Mouse (Mus musculus): ENCODE measurements around the gene Ispd. TPM values are rescaled to one million over a fixed set of nuclear protein-coding genes. Genes with fewer than 3 reads are reported as not detected.

The Ispd gene
- polyA plus RNA-seq, 2 experiments, result 0.66 to 1.7 TPM

DNA sequence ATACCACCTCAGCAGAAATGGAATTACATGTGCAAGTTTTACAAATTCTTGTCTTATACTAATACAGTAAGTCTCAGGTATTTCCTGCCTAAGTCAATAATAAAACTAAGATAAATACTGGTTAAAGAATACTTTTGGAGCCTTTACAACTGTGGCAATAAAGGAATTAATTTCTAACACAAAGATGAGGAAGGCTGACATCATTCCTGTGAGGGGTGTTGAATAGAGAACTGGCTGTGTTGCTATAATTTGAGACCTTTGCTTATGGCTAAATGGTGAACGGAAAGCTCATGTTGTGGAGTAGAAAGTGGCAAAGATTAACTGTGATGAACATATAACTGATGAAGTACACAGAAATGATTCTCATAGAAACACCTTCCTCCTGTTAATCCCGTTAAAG is 149.7 kb downstream of the Ispd start:
- Histone ChIP-seq H3K4me3 (ENCODE audit: insufficient read depth in 1 of 2, low read depth in 2 of 2, low read length in 2 of 2) (no peak overlapping the region), H3K4me2 (ENCODE audit: low read depth) (no peak overlapping the region), H3K27ac (no peak overlapping the region), H3K9ac (replicated peaks) (no peak overlapping the region), H3K36me3 (replicated peaks; ENCODE audit: control insufficient read depth, insufficient read depth, low read depth) (no peaks in the 10 kb centered on the region), H3K4me1 (replicated peaks; ENCODE audit: control insufficient read depth in 2 of 2, insufficient read depth in 2 of 2, low read length in 1 of 2) (no peaks in the 10 kb centered on the region; a peak in 1 of 4 replicates), H3K27me3 (ENCODE audit: control insufficient read depth, insufficient read depth, low read length) (no peaks in the 10 kb centered on the region), H3K9me3 (ENCODE audit: control insufficient read depth, low read length) (no peaks in the 10 kb centered on the region)
- DNase-seq (ENCODE audit: low read depth in 3 of 3, low spot score in 3 of 3), result no peak
- no peak for ATAC-seq (ENCODE audit: insufficient read depth)
- 81% methylated on average over 2 of the region's 2 CpGs for WGBS (ENCODE audit: insufficient replicate concordance)
- TF ChIP-seq EP300 (IDR thresholded peaks at IDR 0.05; ENCODE audit: low read depth), result no peak
- TF ChIP-seq CTCF (IDR thresholded peaks at IDR 0.05; ENCODE audit: low read depth), result no peak

DNA sequence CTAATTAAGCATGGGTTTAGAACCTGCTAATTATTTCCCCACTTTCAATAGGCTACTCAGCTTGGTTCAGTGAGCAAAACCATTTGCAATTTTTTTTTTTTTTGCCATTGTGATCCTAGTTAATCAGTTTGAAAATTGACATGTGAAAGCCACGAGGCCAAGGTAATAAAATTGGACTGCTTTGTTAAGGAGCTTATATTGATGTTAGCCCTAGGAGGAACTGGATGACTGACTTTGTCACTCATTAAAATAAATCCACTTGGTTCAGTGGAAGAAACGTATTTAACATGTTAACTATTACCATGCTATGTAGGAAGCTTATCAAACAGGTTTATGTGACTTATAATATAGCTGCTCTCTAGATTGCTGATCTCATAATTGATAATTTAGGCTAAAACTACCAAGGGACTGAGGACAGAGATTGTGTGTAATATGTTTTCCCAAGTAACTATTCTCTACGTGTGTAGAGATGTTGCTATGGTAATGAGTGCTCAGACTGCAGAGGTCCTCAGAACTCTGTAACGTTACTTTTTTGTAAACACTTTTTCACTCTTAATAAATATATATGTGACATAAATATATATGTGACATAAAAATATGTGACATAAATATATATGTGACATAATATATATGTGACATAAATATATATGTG is 150.3 kb downstream of the Ispd start:
- ATAC-seq (ENCODE audit: insufficient read depth), result no peak
- 57% methylated on average over 4 of the region's 4 CpGs for WGBS (ENCODE audit: insufficient replicate concordance)
- TF ChIP-seq CTCF (IDR thresholded peaks at IDR 0.05; ENCODE audit: low read depth), result no peak
- no peak for TF ChIP-seq EP300 (IDR thresholded peaks at IDR 0.05; ENCODE audit: low read depth)
- Histone ChIP-seq H3K27me3 (ENCODE audit: control insufficient read depth, insufficient read depth, low read length) (no peaks in the 10 kb centered on the region), H3K4me2 (ENCODE audit: low read depth) (no peak overlapping the region), H3K9me3 (ENCODE audit: control insufficient read depth, low read length) (no peaks in the 10 kb centered on the region), H3K4me3 (ENCODE audit: insufficient read depth in 1 of 2, low read depth in 2 of 2, low read length in 2 of 2) (no peak overlapping the region), H3K9ac (replicated peaks) (no peak overlapping the region), H3K27ac (no peak overlapping the region), H3K4me1 (replicated peaks; ENCODE audit: control insufficient read depth in 2 of 2, insufficient read depth in 2 of 2, low read length in 1 of 2) (no peaks in the 10 kb centered on the region; a peak in 1 of 4 replicates), H3K36me3 (replicated peaks; ENCODE audit: control insufficient read depth, insufficient read depth, low read depth) (no peaks in the 10 kb centered on the region)
- no peak for DNase-seq (ENCODE audit: low read depth in 3 of 3, low spot score in 3 of 3)

- no peak for TF ChIP-seq CTCF (IDR thresholded peaks at IDR 0.05; ENCODE audit: low read depth)
- no peak for TF ChIP-seq EP300 (IDR thresholded peaks at IDR 0.05; ENCODE audit: low read depth)
- no peak overlapping the region for H3K27ac ChIP-seq
- DNase-seq (ENCODE audit: low read depth in 3 of 3, low spot score in 3 of 3), result no peak
- H3K27me3 ChIP-seq (ENCODE audit: control insufficient read depth, insufficient read depth, low read length), result no peaks in the 10 kb centered on the region
- no peaks in the 10 kb centered on the region for H3K9me3 ChIP-seq (ENCODE audit: control insufficient read depth, low read length)
- no peak for ATAC-seq (ENCODE audit: insufficient read depth)
- no peaks in the 10 kb centered on the region; a peak in 1 of 4 replicates for H3K4me1 ChIP-seq (replicated peaks; ENCODE audit: control insufficient read depth in 2 of 2, insufficient read depth in 2 of 2, low read length in 1 of 2)
- WGBS (ENCODE audit: insufficient replicate concordance), result 62% methylated on average over 3 of the region's 3 CpGs
- H3K36me3 ChIP-seq (replicated peaks; ENCODE audit: control insufficient read depth, insufficient read depth, low read depth), result no peaks in the 10 kb centered on the region
- no peak overlapping the region for H3K4me3 ChIP-seq (ENCODE audit: insufficient read depth in 1 of 2, low read depth in 2 of 2, low read length in 2 of 2)
- no peak overlapping the region for H3K9ac ChIP-seq (replicated peaks)
- H3K4me2 ChIP-seq (ENCODE audit: low read depth), result no peak overlapping the region
These were observed 151.3 kb downstream of the Ispd start for GRCm38 (mm10) chr12:36532525-36532924.

DNA sequence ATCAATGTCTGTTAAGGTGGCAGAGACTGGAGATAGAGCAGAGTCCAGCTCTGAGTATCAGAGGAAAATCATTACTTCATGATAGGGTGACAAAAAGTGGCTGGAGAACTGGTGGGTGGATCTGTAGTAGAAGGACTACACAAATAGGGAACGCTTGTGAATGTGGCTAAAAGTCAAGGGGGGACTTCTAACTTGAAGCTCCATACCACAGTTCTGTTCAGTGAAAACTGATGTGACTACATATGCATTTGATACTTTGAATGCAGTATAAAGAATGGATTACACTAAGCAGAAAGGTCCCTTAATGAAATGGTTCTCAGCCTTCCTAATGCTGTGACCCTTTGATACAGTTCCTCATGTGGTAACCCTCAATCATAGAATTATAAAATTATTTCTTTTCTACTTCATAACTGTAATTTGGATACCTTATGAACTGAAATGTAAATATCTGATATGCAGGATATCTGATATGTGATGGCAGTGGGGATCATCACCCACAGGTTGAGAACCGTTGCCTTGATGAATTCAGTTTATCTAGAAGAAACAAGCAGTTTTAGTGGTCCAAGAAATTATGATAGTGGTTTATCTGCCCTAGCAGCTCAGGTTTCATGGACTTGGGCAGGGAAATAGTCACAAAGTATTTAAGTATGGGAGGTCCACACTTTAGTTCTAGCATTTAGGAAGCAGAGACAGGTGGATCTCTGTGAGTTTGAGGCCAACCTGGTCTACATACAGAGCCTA is 152.1 kb downstream of the Ispd start:
- ATAC-seq (ENCODE audit: insufficient read depth), result peak; percentile 35; the same call in 1 of the 2 replicates

GRCm38 (mm10) chr12:36534589-36534988 is 153.3 kb downstream of the Ispd start:
- DNase-seq (ENCODE audit: low read depth in 3 of 3, low spot score in 3 of 3), result no peak
- 60% methylated on average over 5 of the region's 5 CpGs for WGBS (ENCODE audit: insufficient replicate concordance)
- Histone ChIP-seq H3K4me3 (ENCODE audit: insufficient read depth in 1 of 2, low read depth in 2 of 2, low read length in 2 of 2) (no peak overlapping the region), H3K27ac (no peak overlapping the region), H3K27me3 (ENCODE audit: control insufficient read depth, insufficient read depth, low read length) (no peaks in the 10 kb centered on the region), H3K4me2 (ENCODE audit: low read depth) (no peak overlapping the region), H3K9ac (replicated peaks) (no peak overlapping the region), H3K9me3 (ENCODE audit: control insufficient read depth, low read length) (no peaks in the 10 kb centered on the region), H3K36me3 (replicated peaks; ENCODE audit: control insufficient read depth, insufficient read depth, low read depth) (no peaks in the 10 kb centered on the region), H3K4me1 (replicated peaks; ENCODE audit: control insufficient read depth in 2 of 2, insufficient read depth in 2 of 2, low read length in 1 of 2) (no peaks in the 10 kb centered on the region; a peak in 1 of 4 replicates)
- TF ChIP-seq EP300 (IDR thresholded peaks at IDR 0.05; ENCODE audit: low read depth) (no peak), CTCF (IDR thresholded peaks at IDR 0.05; ENCODE audit: low read depth) (no peak)
- no peak for ATAC-seq (ENCODE audit: insufficient read depth)

More for the DNA sequence above, 152.1 kb downstream of the Ispd start:
- Histone ChIP-seq H3K27ac (no peak overlapping the region), H3K9me3 (ENCODE audit: control insufficient read depth, low read length) (no peaks in the 10 kb centered on the region), H3K27me3 (ENCODE audit: control insufficient read depth, insufficient read depth, low read length) (no peaks in the 10 kb centered on the region), H3K36me3 (replicated peaks; ENCODE audit: control insufficient read depth, insufficient read depth, low read depth) (no peaks in the 10 kb centered on the region), H3K9ac (replicated peaks) (no peak overlapping the region), H3K4me2 (ENCODE audit: low read depth) (no peak overlapping the region), H3K4me3 (ENCODE audit: insufficient read depth in 1 of 2, low read depth in 2 of 2, low read length in 2 of 2) (no peak overlapping the region), H3K4me1 (replicated peaks; ENCODE audit: control insufficient read depth in 2 of 2, insufficient read depth in 2 of 2, low read length in 1 of 2) (no peaks in the 10 kb centered on the region; a peak in 1 of 4 replicates)
- peak in 1 of 3 experiments; percentile 2 for DNase-seq (ENCODE audit: low read depth in 3 of 3, low spot score in 3 of 3)
- TF ChIP-seq CTCF (IDR thresholded peaks at IDR 0.05; ENCODE audit: low read depth) (no peak), EP300 (IDR thresholded peaks at IDR 0.05; ENCODE audit: low read depth) (peak; percentile 41; the same call in 1 of the 2 replicates)
- WGBS (ENCODE audit: insufficient replicate concordance), result 29% methylated on average over 2 of the region's 2 CpGs
